Mouse (Mus musculus): Measurements from ENCODE around the gene Rab29. TPM values are rescaled to one million over a fixed set of nuclear protein-coding genes. Genes with fewer than 3 reads are reported as not detected.

Gene Rab29
- polyA plus RNA-seq, 1 experiment from 2014 or later: 24.1 TPM

Other genes starting within 250 kb of the Rab29 start
- 0.14 and 0.15 TPM in 2 replicates for gene Ctse, start 228.9 kb upstream of the Rab29 start, polyA plus RNA-seq (2014; fragmentation: Nextera tagmentation; extraction: Ambion mirVana)
- 10.6 and 11.5 TPM in 2 replicates for gene Rab7b, start 178.5 kb upstream of the Rab29 start, polyA plus RNA-seq (2014; fragmentation: Nextera tagmentation; extraction: Ambion mirVana)
- 0.10 TPM in 1 of 2 replicates, not detected in the other for gene Slc26a9, start 123.2 kb upstream of the Rab29 start, polyA plus RNA-seq (2014; fragmentation: Nextera tagmentation; extraction: Ambion mirVana)
- gene Pm20d1, start 69.8 kb upstream of the Rab29 start, polyA plus RNA-seq (2014; fragmentation: Nextera tagmentation; extraction: Ambion mirVana): 0.38 and 0.48 TPM in 2 replicates
- gene Slc41a1, start 39.7 kb upstream of the Rab29 start, polyA plus RNA-seq (2014; fragmentation: Nextera tagmentation; extraction: Ambion mirVana): 18.0 and 19.5 TPM in 2 replicates
- 45.1 and 48.9 TPM in 2 replicates for gene Nucks1, start 43.3 kb downstream of the Rab29 start, polyA plus RNA-seq (2014; fragmentation: Nextera tagmentation; extraction: Ambion mirVana)
- 8.5 and 11.0 TPM in 2 replicates for gene Slc45a3, start 95.7 kb downstream of the Rab29 start, polyA plus RNA-seq (2014; fragmentation: Nextera tagmentation; extraction: Ambion mirVana)
- gene Elk4, start 140.4 kb downstream of the Rab29 start, polyA plus RNA-seq (2014; fragmentation: Nextera tagmentation; extraction: Ambion mirVana): 27.6 and 39.0 TPM in 2 replicates
- gene Mfsd4a, start 200.8 kb downstream of the Rab29 start, polyA plus RNA-seq (2014; fragmentation: Nextera tagmentation; extraction: Ambion mirVana): 13.3 and 14.1 TPM in 2 replicates